Mouse (Mus musculus) liver, embryonic 14.5 days (tissue): ENCODE measurements around the gene Mrgprb5.

ENCODE experiments used
- CTCF ChIP-seq: IDR thresholded peaks from 2 replicates; pipeline ENCODE4 v1.5.1; 2016; ENCODE audit warnings: antibody characterized with exemption, low read depth, control low read depth
- EP300 ChIP-seq: IDR thresholded peaks from 2 replicates; pipeline ENCODE4 v1.6.1; 2016; ENCODE audit warnings: antibody characterized with exemption, low read depth

GRCm38 (mm10) chr7:48138248-48138702, 30.5 kb downstream of the Mrgprb5 start:
- TF ChIP-seq CTCF (peak; percentile 41), EP300 (no peak)
